Mouse (Mus musculus) A20 (cell line): ENCODE results near the gene Cldn10.
A peak's percentile ranks its signal among the peaks of the same experiment; 100 is the strongest.

ENCODE experiments used
- DNase-seq: peaks from one replicate; pipeline ENCODE4 v3.0.0-alpha.2; 2011; ENCODE audit warnings: low read depth, low spot score

Gene Cldn10

DNA sequence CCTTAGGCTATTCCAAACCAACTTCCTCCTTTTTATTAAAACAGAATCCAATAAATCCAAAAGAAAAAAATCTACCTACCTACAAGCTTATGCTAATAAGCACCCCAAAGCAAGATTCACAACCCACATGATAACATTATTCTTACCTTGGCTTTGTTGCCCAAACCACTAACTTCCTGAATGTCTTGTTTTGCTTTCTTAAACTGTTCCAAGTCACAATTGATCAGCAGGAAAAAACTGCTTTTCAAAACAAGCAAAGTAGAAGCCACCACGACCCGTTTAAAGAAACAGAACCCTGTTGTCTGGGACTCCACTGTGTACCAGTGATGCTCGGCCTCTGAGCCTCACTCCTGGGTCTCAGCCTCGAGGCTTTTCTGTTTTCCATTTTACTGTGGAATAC, 77.2 kb downstream of the Cldn10 start:
- no peak for DNase-seq

DNA sequence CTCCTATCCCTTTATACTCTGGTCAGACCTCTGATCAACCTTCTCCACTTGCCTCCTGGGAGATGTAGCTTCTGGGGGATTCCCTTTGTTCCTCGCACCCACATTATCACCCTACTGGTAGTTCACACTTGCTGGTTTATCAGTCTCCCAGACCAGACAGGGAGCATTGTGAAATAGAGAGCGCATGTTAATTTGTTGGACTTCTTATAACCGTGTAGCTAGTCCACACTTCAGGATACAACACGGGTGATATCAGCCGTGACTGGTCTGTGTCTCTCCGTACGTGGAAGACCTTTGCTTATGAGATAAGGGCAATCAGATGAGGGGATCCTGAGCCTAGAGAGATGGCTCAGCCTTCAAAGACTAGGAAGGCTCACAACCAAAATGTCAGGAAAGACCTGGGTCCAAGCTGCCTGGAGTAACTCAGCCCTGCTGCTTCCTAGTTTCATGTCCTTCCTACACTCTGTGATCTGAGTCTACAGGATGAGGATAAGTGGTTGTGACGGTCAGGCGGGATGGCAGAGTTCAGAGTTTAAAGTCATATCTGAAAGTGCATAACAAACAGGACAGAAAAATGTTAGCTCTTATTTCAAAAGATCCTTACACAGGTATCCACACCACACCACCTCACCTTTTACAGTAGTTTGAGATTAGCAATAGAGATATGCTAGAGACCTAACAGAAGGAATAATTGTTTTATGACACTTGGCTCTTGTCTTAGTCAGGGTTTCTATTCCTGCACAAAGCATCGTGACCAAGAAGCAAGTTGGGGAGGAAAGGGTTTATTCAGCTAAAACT, 78.5 kb downstream of the Cldn10 start:
- no peak for DNase-seq

DNA sequence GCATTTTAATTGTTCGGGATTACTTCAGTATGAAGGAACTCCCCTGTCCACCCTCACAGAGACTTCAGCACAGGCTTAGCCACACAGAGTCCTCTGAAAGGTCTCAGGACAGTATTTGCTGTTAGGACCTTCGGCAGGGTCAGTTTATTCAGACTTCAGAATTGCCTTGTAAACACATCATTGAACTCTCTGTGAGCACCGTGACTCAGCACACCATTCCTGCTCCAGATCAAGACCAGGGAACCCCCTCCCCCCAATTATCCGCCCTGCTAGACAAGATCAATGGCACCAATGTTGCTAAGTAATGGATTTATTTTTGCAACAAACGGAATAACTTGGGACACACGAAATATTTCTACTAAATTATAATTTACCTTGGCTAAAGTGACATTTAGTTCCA, 79.7 kb downstream of the Cldn10 start:
- DNase-seq, result no peak

DNA sequence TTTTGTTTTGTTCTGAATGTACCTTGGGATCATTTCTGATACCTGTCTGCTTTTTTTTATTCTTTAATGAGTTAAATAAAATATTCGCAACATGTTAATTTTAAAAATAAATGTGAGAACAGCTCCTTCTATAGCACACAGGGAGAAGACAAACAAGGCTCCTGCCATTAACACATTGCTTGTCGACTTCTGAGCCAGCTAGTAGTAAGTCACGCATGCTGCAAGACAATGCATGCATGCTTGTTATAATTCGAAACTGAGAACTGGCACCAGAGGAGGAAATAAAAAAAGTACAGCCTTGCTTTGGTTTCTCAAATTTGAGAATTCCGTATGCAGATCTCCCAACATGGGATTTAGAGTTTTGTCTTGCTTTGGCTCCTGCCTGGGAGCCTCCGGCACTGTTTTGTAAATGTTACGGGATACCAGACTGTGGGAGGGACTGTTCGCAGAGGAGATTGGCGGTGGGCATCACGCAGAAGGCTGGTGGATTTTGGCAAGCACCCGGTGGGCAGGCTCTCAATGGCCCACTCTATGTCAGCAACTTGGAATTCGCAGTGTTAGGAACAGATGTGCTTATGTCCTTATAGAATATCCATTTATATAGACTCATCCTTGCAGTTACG, 80.5 kb downstream of the Cldn10 start:
- no peak for DNase-seq

DNA sequence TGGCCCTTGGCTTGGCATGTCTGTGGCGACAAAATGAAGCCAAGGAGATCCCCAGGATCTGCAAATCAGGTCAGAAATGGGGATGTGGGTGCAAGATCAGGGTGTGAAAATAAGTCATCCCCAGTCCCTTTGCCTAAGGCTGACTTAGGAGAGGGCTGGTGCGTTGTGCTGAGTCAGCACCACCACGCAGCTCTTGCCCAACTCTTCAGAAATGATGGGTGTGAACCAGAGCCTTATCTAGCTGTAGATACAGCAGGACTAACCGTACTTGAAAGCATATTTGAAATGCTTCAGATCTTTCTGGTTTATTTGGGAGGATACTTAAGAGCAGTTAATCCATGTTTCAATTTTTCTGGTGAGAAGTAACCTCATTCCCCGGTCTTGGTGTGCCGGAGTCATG, 82.0 kb downstream of the Cldn10 start:
- DNase-seq, result no peak

DNA sequence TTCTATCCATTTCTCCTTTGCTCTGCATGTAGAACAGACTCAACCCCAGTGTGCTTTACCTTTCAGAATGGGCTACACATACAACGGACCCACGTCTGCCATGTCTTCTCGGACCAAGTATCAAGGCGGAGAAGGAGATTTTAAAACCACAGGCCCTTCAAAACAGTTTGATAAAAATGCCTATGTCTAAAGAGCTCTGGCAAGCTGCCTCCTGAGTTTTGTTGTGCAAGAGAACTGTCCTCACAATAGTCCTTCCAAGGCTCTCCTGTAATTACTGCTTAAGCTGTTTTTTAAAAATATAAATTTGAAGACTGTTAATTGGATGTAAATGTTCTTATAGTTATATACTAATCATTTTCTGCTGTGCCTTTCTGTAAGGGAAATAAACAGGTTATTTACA, 86.4 kb downstream of the Cldn10 start:
- no peak for DNase-seq

DNA sequence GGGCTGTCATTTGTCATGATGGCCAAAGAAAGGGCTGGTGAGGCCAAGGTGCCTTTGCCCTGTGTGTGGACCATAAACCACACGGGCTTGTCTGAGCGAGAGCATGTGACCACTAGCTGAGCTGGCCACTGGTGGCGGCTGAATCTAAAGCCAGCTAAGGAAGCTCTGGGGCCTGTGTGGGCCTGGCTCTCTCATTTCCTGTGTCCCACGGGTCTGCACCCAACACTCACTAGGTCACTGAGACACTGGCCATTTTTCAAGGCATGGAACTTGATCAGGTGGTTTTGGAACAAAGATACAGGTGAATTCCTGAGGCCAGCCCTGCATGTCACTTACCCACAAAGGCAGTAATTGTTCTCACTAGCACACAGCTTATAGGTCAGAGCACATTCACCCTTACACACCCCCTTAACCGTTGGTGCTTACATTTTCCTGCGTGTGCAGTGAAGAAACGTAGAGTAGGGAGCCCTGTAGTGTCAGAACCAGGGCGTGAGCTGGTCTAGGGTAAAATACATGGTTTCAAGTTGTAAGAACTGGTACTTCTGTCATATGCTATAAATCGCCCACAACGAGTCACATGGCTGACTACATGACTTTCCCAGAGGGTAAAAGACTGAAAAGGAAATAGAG, 87.2 kb downstream of the Cldn10 start:
- no peak for DNase-seq

DNA sequence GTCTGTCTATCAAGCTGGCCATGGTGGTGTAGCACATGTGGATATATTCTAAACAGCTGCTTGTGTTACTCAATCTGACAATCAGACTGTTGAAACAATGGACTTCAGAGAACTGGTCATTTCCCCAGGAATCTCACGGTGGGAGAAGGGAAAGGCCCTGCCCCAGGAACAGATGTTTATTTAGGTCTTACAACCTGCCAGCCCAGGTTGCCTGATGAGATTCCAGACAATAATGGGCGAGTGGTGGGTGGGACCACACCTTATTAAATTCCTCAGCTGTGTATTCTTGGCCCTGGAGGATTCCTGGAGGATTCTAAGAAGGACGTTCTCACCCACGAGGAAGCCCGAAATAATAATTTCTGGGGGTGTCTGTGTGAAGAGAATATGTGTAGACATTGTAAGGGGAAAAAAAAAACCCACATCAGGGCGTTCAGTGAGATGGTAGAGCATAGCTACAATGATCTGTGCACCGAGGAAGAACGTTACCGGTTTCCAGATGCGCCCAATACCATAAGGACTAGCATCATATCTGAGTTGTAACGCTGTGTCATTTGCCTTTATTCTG, 90.7 kb downstream of the Cldn10 start:
- no peak for DNase-seq

DNA sequence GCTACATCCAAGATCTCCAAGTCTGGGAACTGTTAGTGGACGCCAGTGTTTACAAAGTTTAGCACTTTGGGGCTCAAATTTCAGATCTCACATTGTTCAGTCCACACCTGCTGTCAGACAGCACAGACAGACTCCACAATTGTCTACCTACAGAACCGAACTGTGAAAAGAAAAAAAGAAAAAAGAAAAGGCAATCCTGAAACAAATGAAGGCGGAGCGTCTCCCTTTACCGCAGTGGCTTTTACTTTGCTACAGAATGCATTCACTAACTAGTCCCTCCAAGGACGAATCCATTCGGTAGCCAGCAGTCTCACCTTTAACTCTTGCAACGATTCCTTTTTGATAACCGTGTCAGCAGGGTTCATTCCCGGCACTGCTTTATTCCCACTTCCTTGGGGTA, 93.0 kb downstream of the Cldn10 start:
- DNase-seq, result no peak

DNA sequence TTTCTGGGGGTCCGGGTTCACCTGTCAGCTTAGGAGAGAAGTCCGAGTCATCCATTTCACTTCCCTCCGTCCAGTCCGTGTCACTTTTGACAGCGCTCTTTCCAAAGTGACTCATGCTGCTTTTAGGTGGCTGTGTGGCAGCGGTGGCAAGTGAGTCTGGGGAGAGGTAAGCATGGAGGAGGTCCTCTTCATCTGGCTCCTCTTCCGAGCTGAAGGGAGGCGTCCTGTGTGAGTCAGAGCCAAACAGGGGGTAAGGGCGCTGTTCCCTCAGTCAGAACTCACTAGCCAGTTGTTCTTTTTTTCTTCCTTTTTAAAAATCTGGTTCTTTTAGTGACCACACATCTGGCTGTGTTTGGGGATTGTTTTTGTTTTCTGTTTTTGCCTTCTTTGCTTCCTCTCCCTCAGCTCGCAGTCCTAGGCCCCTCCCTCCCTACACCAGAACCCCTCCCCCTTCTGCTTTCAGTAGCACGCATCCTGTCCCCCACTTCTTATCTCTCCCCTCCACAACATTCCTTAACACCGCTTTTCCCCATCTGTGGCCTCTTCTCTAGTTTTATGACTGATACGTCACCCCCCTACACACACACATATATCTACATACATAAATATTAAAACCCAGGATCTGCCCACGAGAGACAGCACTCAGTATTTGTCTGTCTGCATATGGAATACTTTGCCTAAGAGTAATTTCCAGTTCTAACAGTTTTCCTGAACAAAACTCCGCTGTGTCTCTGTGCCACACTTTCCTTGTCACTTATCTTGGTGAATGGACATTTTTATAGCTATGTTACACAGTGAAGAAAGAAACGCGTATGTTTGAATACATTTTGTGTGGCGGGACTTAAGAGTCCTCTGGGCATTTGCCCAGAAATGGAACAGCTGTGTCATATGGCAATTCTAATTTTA, 95.9 kb downstream of the Cldn10 start:
- DNase-seq, result no peak

DNA sequence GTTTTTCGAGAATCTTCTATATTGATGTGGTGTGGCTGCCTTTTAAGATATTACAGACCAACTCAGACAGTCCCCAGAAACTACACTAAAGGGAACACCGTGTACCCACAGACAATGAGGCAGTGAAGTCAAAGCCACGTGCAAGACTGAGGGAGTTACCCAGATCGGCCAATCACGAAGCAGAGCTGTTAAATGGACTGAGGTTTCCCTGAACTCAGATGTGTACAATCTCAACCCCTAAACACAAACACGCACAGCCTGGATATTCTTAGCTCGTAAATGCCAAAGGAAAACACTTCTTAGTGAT, 96.5 kb downstream of the Cldn10 start:
- DNase-seq, result no peak

DNA sequence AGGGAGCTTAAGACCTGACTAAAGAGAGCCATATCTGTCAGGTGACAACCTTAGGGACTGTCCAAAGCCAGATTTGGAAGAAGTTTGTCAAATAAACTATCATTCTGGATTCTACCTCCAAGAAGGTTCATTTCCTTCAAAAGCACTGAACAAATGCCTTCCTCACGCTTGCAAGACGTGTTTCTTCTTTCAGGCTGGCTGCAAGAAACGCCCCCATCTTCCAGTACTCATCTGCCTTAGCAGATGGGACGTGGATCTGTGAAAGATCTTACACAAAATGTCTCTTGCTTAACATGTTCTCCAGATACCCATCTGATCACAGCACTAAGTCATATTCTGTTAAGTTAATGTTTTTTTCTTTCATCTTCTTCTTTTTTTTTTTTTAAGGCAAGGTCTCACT, 102.4 kb downstream of the Cldn10 start:
- no peak for DNase-seq

DNA sequence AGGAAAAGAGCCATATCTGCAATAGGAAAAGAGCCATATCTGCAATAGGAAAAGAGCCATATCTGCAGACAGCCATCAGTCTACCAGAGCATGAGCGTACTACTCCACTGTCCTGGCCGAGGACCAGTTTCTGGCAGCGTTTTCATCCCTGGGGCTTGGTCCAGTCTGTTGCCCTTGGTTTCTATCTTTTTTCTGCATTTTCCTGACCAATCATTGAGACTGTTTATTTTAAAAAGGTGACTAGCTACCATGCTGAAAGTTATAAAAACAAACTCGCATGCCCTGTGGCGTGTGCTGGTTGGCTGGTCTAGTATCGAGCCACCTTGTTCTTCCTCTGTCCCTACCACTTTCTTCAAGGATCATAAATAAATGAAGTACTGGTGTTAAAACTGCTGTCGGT, 107.5 kb downstream of the Cldn10 start:
- no peak for DNase-seq

DNA sequence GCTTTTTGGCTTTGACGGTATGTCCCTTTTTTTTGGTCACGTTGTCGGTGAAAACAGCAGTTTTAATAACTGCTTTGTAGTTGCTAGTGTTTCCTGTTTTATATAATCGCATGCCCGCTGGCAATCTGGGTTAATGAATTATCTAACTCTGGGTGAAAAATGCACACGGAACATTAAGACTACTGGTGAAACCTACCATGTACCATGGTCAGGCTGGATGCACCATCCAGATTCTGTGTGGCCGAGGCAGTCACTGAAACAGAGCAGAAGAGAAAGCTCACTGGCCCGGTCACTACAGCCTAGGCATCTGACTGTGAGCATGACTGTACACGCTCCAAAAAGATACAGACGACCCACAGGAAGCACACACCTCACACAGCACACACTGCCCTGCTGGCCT, 107.9 kb downstream of the Cldn10 start:
- no peak for DNase-seq

DNA sequence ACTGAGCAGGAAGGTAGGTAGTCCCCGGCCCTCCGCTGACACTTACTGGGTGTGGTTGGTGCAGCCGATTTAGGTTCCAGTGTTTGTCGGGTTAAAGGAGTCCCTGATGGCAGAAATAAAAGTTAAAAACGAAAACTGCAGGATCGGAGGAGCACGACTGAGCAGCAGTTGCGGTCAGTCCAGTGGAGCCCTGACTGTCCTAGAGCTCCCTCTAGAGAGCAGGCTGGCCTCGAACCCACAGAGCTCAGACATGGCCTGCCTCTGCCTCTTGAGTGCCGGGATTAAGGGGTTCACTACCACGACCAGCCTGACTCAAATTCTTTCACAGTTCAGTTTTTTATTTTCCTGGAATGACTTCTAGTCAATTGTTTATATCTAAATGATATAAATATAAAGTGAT, 112.2 kb downstream of the Cldn10 start:
- peak; percentile 31 for DNase-seq

DNA sequence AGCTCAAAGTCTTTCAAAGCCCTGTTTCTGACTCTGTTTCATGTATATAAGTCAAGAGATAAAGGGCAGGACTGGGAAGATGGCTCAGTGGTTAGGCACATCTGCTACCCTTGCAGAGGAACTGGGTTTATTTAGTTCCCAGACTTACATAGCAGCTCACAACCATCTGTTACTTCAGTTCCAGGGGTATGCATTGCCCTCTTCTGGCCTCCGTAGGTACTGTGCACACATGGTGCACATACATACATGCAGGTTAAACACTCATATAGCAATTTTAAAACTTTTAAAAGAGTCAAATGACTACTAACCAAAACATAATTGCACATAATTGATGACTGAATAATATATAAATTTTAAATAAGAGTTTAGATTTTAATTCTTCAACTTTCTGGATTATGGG, 113.2 kb downstream of the Cldn10 start:
- DNase-seq, result no peak

DNA sequence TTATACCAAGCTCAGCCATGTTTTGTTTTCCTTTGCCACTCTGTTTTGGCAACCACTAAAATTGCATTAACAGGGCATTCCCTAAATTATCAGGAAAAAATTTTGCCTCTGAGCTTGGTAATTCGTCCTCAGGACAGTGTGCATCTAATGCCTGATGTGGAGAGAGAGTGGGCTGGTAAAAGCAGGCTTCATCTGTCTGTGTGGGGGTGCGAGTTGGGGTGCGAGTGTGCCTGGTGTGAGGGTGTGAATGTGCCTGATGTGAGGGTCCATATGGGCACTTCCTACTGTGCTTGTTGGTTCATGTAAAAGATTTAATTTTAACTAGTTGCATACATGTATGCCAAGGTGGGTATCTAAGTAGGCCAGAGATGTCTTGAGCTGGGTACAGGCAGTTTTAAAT, 115.7 kb downstream of the Cldn10 start:
- DNase-seq, result no peak

DNA sequence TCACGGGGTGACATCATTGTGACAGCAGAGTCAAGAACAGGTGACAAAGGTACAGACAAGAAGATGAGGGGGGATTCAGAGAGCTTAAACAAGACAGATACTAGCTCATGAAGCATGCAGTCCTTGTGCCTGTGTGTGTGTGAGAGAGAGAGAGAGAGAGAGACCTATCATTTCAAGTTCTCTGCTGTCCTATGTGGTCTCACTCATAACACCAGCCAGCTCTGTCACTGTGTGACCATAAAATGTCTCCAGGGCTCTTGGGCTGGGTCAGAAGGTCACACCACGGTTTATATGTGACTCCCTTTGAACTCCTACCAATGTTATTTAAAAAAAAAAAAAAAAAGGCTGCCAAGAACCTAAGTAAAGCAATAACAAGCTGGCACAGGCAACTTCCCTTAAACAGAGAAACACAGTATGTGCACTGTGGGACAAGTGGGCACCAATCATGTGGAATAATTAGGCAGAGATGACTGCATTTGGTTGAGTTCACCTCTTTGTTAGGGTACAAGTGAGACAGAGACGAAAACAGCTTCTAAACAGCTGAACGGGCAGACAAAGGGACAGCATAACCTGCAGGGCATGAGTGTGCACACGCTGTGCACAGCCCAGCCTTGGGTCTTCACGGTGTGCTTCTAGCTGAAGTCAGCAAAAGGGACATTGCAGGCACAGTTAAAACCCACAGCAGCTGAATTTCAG, 116.3 kb downstream of the Cldn10 start:
- no peak for DNase-seq

DNA sequence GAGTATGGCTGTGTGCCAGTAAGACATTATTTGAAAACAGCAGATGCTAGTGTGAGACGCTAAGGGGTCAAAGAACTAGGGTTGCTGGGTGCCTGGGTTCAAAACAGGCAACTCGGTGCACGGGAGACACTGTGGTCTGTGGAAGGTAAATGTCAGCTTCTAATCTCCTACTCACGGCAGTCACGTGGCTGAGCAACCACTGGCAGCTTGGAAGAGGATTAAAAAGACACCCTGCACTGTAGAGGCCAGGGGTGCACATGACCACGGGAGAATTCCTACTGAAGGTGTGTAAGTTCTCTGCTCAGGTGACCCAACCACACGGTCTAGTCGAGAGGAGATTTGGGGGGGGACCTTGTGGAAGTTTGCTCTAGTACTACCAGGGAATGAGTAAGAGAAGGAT, 119.9 kb downstream of the Cldn10 start:
- no peak for DNase-seq

DNA sequence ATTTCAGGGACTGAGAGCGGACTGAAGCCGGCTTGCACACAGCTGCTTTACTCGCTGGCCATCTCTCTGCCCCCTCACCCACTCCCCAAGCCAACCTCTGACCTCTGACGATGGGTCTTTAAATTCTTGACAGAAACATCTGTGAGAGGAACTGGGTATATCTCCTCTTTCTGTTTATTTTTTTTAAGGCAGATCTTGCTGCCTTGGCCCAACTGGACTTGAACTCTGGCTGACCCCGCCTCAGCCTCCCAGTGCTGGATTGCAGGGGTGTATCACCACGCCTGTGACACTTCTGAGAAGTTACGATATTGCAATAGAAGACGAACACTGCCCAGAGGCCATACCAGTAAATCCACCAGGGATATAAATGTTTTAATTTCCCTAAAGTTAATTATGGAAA, 122.2 kb downstream of the Cldn10 start:
- no peak for DNase-seq
